Mouse (Mus musculus): Measurements from ENCODE around the gene Kirrel3. TPM values are rescaled to one million over a fixed set of nuclear protein-coding genes. Genes with fewer than 3 reads are reported as not detected.

Gene Kirrel3
- polyA plus RNA-seq, 1 experiment from 2014 or later, result 48.9 TPM

DNA sequence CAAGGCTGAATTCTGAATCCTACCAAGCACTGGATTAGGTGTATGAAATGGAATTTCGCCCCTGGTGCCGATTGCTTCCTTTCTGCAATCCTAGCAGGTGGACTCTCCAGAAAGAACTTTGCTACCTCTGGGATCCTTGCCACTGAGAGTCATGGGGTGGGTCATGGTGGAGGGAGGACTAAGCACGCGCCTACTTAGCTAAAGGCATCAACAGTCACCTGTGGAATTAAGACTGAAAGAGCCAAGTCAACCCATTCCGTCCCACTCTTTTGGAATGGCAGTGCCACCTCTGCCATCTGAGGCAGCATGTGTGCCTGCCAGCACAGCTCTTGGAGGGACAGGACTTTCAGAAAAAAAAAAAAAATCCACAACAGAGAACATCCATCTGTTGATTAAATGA lies 4.1 kb downstream of the Kirrel3 start:
- peak overlapping the region; percentile 27; the same call in 1 of the 2 replicates for H3K27ac ChIP-seq (ENCODE audit: low read depth, low read length)
- H3K4me3 ChIP-seq (ENCODE audit: low read length), result peak overlapping the region; percentile 73
- peak overlapping the region; percentile 79 for H3K4me2 ChIP-seq (ENCODE audit: low read length)
- 18% methylated on average over 5 of the region's 5 CpGs for WGBS
- no peaks in the 10 kb centered on the region for H3K36me3 ChIP-seq (ENCODE audit: control insufficient read depth, insufficient read depth, low read length)
- no peaks in the 10 kb centered on the region for H3K27me3 ChIP-seq (replicated peaks; ENCODE audit: control insufficient read depth, insufficient read depth, low read length)
- no peaks in the 10 kb centered on the region for H3K9me3 ChIP-seq (ENCODE audit: control insufficient read depth, low read length)
- peaks cover 23% of the 10 kb centered on the region for H3K4me1 ChIP-seq (ENCODE audit: control insufficient read depth, insufficient read depth, low read depth, low read length)
- peak overlapping the region; percentile 83 for H3K9ac ChIP-seq (ENCODE audit: low read depth, low read length)
- no peak for ATAC-seq

DNA sequence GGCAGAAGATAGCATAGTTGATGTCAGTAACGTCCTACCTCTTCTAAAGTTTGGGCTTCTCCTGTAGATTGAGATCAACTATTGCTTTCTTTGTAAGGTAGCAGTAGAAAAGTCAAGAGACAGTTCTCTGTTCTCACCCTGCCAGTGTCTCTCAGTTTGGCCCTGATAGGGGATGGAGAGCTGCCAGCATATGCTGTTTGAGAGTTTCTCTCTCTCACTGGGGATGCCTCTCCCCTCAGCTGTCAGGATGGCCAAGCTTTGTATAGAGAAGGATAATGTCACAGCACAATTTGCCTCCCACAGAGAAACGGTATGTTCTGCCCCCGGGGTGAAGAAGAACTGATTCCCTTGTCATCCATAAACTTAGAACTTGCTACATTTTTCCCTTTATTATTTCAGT lies 6.4 kb downstream of the Kirrel3 start:
- Histone ChIP-seq H3K27ac (ENCODE audit: low read depth, low read length) (no peak overlapping the region), H3K4me2 (ENCODE audit: low read length) (peak overlapping the region; percentile 79), H3K4me1 (ENCODE audit: control insufficient read depth, insufficient read depth, low read depth, low read length) (peaks cover 19% of the 10 kb centered on the region), H3K9me3 (ENCODE audit: control insufficient read depth, low read length) (no peaks in the 10 kb centered on the region), H3K36me3 (ENCODE audit: control insufficient read depth, insufficient read depth, low read length) (no peaks in the 10 kb centered on the region), H3K4me3 (ENCODE audit: low read length) (peak overlapping the region; percentile 4), H3K9ac (ENCODE audit: low read depth, low read length) (no peak overlapping the region), H3K27me3 (replicated peaks; ENCODE audit: control insufficient read depth, insufficient read depth, low read length) (no peaks in the 10 kb centered on the region)
- no peak for ATAC-seq
- WGBS, result 33% methylated on average over 3 of the region's 3 CpGs

GRCm38 (mm10) chr9:34493571-34493970 lies 7.9 kb downstream of the Kirrel3 start:
- Histone ChIP-seq H3K9ac (ENCODE audit: low read depth, low read length) (no peak overlapping the region), H3K4me2 (ENCODE audit: low read length) (peak overlapping the region; percentile 22; the same call in 1 of the 2 replicates), H3K27me3 (replicated peaks; ENCODE audit: control insufficient read depth, insufficient read depth, low read length) (no peaks in the 10 kb centered on the region), H3K4me3 (ENCODE audit: low read length) (no peak overlapping the region), H3K27ac (ENCODE audit: low read depth, low read length) (no peak overlapping the region), H3K36me3 (ENCODE audit: control insufficient read depth, insufficient read depth, low read length) (no peaks in the 10 kb centered on the region), H3K4me1 (ENCODE audit: control insufficient read depth, insufficient read depth, low read depth, low read length) (peaks cover 15% of the 10 kb centered on the region), H3K9me3 (ENCODE audit: control insufficient read depth, low read length) (no peaks in the 10 kb centered on the region)
- 19% methylated on average over 2 of the region's 2 CpGs for WGBS
- ATAC-seq, result no peak

DNA sequence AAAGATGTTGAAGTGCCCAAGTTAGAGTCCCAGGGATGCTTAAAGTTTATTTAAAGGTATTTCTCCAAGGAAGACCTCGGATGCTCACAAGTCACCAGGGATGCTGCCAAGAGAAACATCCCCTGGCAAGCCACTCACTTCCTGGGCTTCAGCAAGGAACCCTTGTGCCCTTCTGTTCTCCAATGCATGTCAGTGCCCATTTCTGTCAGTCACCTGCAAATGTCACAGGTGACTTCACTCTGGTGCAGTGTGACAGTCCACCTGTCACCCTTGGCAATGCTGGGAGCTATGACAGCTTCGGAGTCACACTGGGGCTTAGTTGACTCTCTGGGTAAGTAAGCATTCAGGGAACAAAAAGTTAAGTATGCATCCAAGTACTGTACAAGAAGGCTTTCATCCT lies 12.4 kb downstream of the Kirrel3 start:
- H3K4me2 ChIP-seq (ENCODE audit: low read length), result no peak overlapping the region
- H3K27me3 ChIP-seq (replicated peaks; ENCODE audit: control insufficient read depth, insufficient read depth, low read length), result no peaks in the 10 kb centered on the region
- no peaks in the 10 kb centered on the region for H3K9me3 ChIP-seq (ENCODE audit: control insufficient read depth, low read length)
- peaks cover 7% of the 10 kb centered on the region for H3K4me1 ChIP-seq (ENCODE audit: control insufficient read depth, insufficient read depth, low read depth, low read length)
- no peak overlapping the region for H3K27ac ChIP-seq (ENCODE audit: low read depth, low read length)
- H3K4me3 ChIP-seq (ENCODE audit: low read length), result no peak overlapping the region
- no peaks in the 10 kb centered on the region for H3K36me3 ChIP-seq (ENCODE audit: control insufficient read depth, insufficient read depth, low read length)
- WGBS, result 83% methylated on average over 2 of the region's 2 CpGs
- no peak overlapping the region for H3K9ac ChIP-seq (ENCODE audit: low read depth, low read length)
- no peak for ATAC-seq

- WGBS, result 3% methylated on average over 5 of the region's 5 CpGs
- H3K9ac ChIP-seq (ENCODE audit: low read depth, low read length), result no peak overlapping the region
- H3K27ac ChIP-seq (ENCODE audit: low read depth, low read length), result no peak overlapping the region
- peak; percentile 72 for ATAC-seq
- H3K4me2 ChIP-seq (ENCODE audit: low read length), result no peak overlapping the region
- no peaks in the 10 kb centered on the region for H3K27me3 ChIP-seq (replicated peaks; ENCODE audit: control insufficient read depth, insufficient read depth, low read length)
- H3K4me1 ChIP-seq (ENCODE audit: control insufficient read depth, insufficient read depth, low read depth, low read length), result peaks cover 3% of the 10 kb centered on the region
- H3K9me3 ChIP-seq (ENCODE audit: control insufficient read depth, low read length), result no peaks in the 10 kb centered on the region
- H3K4me3 ChIP-seq (ENCODE audit: low read length), result no peak overlapping the region
- H3K36me3 ChIP-seq (ENCODE audit: control insufficient read depth, insufficient read depth, low read length), result no peaks in the 10 kb centered on the region
These were observed 13.0 kb downstream of the Kirrel3 start for GRCm38 (mm10) chr9:34498651-34499050.

- WGBS, result 35% methylated on average over 2 of the region's 2 CpGs
- peak; percentile 80 for ATAC-seq
These were observed 21.5 kb downstream of the Kirrel3 start for GRCm38 (mm10) chr9:34507164-34507563.

DNA sequence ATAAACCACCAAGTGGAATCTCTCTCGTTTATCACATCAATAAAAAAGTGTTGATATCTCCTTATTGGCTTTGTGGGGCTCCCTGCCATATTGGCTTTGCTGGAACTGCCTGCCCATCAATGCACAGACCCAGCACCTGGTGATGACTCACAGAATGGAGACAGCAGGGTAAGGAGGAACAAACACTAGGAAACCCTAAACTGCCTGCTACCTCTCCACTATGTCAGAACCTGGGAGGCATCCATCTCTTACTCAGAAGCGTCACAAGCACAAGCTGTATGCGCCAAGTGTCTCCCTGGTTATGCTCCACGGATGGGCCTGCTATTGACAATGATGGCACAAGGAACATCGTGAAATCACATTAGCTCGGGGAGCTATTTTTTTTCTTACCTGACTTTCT lies 33.2 kb downstream of the Kirrel3 start:
- H3K9me3 ChIP-seq (ENCODE audit: control insufficient read depth, low read length), result no peaks in the 10 kb centered on the region
- H3K9ac ChIP-seq (ENCODE audit: low read depth, low read length), result no peak overlapping the region
- no peaks in the 10 kb centered on the region for H3K4me1 ChIP-seq (ENCODE audit: control insufficient read depth, insufficient read depth, low read depth, low read length)
- H3K27ac ChIP-seq (ENCODE audit: low read depth, low read length), result no peak overlapping the region
- H3K27me3 ChIP-seq (replicated peaks; ENCODE audit: control insufficient read depth, insufficient read depth, low read length), result no peaks in the 10 kb centered on the region
- H3K4me3 ChIP-seq (ENCODE audit: low read length), result no peak overlapping the region
- ATAC-seq, result no peak
- no peaks in the 10 kb centered on the region for H3K36me3 ChIP-seq (ENCODE audit: control insufficient read depth, insufficient read depth, low read length)
- WGBS, result 90% methylated on average over 6 of the region's 6 CpGs
- no peak overlapping the region for H3K4me2 ChIP-seq (ENCODE audit: low read length)

More at GRCm38 (mm10) chr9:34507164-34507563, 21.5 kb downstream of the Kirrel3 start:
- H3K4me1 ChIP-seq (ENCODE audit: control insufficient read depth, insufficient read depth, low read depth, low read length), result peaks cover 10% of the 10 kb centered on the region
- H3K4me2 ChIP-seq (ENCODE audit: low read length), result no peak overlapping the region
- no peak overlapping the region for H3K27ac ChIP-seq (ENCODE audit: low read depth, low read length)
- H3K36me3 ChIP-seq (ENCODE audit: control insufficient read depth, insufficient read depth, low read length), result no peaks in the 10 kb centered on the region
- no peaks in the 10 kb centered on the region for H3K9me3 ChIP-seq (ENCODE audit: control insufficient read depth, low read length)
- H3K4me3 ChIP-seq (ENCODE audit: low read length), result no peak overlapping the region
- H3K27me3 ChIP-seq (replicated peaks; ENCODE audit: control insufficient read depth, insufficient read depth, low read length), result no peaks in the 10 kb centered on the region
- H3K9ac ChIP-seq (ENCODE audit: low read depth, low read length), result no peak overlapping the region

DNA sequence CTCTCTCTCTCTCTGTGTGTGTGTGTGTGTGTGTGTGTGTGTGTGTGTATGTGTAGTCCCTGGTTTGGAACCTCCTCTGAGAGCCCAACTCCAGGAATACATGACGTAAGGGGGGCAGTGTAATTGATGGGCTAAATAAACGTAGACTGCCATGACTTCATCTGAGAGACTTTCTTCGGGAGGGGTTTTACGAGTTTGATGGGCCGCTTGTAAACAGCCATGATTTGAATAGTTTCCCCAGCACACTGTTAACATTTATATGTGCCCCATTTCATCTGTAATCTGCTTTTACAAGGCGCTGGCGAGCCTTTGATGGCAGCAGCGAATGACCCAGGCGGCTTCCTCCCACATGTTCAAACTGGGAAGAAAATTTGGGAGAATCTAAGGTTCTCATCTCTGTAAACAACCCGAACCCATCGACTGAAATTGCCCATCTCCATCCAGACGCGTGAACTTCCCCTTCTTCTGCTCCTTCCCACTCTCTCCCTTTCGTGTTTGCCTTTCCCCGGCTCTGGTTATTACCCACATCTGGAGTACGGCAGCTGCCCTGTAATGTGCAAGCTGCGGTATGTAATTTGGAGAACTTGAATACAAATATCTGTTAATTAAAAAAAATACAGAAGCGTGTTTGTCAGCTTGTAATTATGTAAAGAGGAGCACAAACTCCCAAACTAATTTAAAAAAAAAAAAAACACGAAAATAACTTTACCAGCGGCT lies 34.7 kb downstream of the Kirrel3 start:
- 79% methylated on average over 20 of the region's 20 CpGs for WGBS
- Histone ChIP-seq H3K9me3 (ENCODE audit: control insufficient read depth, low read length) (no peaks in the 10 kb centered on the region), H3K4me3 (ENCODE audit: low read length) (no peak overlapping the region), H3K27me3 (replicated peaks; ENCODE audit: control insufficient read depth, insufficient read depth, low read length) (no peaks in the 10 kb centered on the region), H3K9ac (ENCODE audit: low read depth, low read length) (no peak overlapping the region), H3K4me1 (ENCODE audit: control insufficient read depth, insufficient read depth, low read depth, low read length) (no peaks in the 10 kb centered on the region), H3K36me3 (ENCODE audit: control insufficient read depth, insufficient read depth, low read length) (no peaks in the 10 kb centered on the region), H3K4me2 (ENCODE audit: low read length) (no peak overlapping the region), H3K27ac (ENCODE audit: low read depth, low read length) (no peak overlapping the region)
- ATAC-seq, result no peak

GRCm38 (mm10) chr9:34525695-34526094 lies 40.0 kb downstream of the Kirrel3 start:
- Histone ChIP-seq H3K4me3 (ENCODE audit: low read length) (no peak overlapping the region), H3K36me3 (ENCODE audit: control insufficient read depth, insufficient read depth, low read length) (no peaks in the 10 kb centered on the region), H3K9ac (ENCODE audit: low read depth, low read length) (no peak overlapping the region), H3K27me3 (replicated peaks; ENCODE audit: control insufficient read depth, insufficient read depth, low read length) (no peaks in the 10 kb centered on the region), H3K9me3 (ENCODE audit: control insufficient read depth, low read length) (no peaks in the 10 kb centered on the region), H3K27ac (ENCODE audit: low read depth, low read length) (no peak overlapping the region), H3K4me2 (ENCODE audit: low read length) (no peak overlapping the region), H3K4me1 (ENCODE audit: control insufficient read depth, insufficient read depth, low read depth, low read length) (no peaks in the 10 kb centered on the region)
- 83% methylated on average over 2 of the region's 2 CpGs for WGBS
- no peak for ATAC-seq

Measured in hindbrain, embryonic 16.5 days (tissue).